Mouse (Mus musculus) ES-CJ7 (cell line): Measurements from ENCODE around the gene Hs6st3.
A peak's percentile ranks its signal among the peaks of the same experiment; 100 is the strongest.

Source experiments
- DNase-seq: peaks from one replicate; pipeline ENCODE4 v3.0.0; 2011; ENCODE audit warnings: low read depth, low spot score

The Hs6st3 gene

DNA sequence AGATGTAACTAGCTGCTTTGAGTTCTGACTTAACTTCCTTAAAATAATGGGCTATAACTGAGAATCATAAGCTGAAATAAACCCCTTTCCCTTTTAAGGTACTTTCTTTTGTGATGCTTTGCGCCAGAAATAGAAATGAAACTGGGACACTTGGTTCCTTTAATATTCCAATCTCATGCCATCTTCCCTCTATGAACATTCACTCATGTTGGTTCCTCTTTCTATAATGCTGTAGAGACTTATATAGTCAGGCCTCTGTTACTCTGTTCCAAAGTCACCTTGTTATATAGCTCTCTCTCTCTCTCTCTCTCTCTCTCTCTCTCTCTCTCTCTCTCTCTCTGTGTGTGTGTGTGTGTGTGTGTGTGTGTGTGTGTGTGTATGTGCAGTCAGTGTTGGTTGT, 504.7 kb downstream of the Hs6st3 start:
- no peak for DNase-seq

DNA sequence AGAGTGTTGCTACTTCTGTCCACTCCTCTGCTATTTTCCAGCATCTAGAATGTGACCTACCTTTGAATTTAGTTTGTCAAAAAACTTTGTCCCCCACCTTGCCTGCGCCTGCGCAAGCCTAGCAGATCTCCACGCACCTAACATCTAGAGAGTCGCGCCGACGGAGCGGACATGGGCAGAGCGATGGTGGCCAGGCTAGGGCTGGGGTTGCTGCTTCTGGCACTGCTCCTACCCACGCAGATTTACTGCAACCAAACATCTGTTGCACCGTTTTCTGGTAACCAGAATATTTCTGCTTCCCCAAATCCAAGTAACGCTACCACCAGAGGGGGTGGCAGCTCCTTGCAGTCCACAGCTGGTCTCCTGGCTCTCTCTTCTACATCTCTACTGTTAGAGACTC, 505.7 kb downstream of the Hs6st3 start:
- DNase-seq = no peak

DNA sequence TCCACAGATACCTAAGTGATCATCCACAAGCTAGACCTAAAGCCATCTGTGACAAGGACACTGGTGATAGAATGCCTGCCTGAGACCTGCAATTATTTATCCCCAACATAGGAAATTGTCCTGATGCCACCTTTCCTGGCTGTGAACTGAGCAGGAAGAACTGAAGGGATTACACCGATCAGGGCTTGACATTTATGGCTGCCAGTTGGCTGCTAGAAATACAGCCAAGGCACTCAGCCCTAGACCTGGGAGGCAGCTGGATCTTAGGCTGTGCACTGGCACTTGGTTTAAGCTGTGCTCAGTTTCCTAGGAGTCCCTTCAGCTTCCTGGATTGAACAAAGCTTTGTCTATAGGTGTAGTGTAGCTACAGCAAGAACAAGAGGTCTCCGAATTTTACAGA, 518.8 kb downstream of the Hs6st3 start:
- no peak for DNase-seq

DNA sequence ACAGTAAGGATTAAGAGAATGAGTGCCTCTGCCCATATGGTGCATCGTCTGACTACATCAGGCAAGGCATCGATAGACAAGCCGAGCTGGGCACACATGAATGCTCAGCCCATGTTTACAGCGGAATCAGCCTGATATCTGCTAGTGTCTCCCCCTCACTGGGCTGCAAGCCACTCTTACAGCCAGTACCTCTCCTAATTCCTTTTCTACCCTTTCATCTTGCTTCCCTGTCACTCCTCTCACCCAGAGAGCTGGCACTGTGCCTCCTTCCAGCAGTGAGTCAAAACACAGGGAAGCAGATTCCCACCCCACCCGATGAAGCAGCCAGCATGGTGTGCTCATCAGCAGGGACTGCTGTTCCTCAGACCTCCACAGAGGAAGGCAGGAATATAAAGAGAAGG, 527.6 kb downstream of the Hs6st3 start:
- no peak for DNase-seq

DNA sequence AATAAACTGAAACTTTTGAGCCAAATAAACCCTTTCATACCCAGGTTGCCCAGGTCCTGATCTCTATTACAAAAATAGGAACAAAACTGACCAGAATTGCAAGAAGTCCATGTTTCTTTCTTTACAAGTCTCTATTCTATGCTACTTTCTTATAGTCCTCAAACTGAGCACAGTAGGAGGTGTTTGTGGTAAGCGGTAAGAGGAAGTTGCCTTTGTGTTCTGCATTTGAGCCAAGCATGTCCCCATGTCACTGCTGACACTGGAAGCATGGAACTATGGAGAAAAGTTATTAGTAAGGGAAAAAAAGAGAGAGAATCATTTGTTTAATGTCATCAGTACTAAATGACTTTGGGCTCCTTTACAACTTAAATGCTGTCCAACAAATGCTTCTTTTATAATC, 529.3 kb downstream of the Hs6st3 start:
- DNase-seq = no peak

DNA sequence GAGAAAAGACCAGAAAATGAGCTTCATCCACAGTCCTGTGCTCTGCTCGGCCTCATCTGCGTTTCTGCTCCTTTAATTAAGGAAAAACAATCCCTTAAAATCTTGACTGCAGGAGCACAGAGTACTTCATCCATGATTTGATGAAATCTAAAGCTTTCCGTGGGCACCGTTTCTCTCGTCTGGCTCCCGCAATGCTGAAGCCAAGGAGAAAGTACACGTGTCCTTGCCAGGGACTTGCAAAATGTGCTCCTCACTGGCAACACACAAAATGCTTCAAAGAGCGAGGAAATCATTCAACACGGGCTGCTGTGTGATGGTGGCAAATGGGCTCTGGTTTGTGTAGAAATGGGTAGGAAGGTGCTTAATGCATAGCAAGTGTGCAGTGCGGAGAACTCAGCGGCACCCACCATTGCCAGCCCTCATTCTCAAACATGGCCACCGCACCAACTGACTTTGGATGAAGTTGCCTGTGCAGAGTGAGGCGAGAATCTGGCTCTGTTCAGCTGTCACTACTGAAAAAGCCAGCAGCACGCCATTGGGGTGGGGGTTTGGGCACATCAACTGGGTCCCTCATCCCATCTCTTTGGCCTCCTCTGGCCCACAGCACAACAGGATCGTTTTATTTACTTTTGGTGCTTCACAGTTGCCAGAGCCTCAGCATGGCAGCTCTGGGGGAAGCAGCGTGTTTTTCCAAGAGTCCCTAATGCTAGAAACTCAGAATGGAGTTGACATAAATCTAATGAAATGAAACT, 532.9 kb downstream of the Hs6st3 start:
- no peak for DNase-seq

DNA sequence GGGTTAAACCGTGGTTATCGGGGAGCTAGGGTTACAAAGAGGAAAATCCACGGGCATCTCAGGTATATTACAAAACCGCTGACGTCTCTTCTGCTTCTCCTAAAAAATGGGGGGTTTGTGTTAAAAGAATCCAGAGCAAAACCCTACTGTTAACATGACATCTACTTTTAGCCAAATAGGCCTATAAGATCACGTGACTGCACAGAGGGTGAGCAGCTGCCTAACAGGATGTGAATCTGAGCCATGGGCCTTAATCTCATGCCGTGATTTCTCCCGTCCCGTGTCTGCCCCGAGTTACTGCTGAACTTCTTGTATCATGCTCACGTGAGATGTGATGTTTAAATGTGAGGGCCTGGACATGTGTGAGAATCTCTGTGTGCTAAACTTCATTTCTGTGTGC, 540.4 kb downstream of the Hs6st3 start:
- no peak for DNase-seq

DNA sequence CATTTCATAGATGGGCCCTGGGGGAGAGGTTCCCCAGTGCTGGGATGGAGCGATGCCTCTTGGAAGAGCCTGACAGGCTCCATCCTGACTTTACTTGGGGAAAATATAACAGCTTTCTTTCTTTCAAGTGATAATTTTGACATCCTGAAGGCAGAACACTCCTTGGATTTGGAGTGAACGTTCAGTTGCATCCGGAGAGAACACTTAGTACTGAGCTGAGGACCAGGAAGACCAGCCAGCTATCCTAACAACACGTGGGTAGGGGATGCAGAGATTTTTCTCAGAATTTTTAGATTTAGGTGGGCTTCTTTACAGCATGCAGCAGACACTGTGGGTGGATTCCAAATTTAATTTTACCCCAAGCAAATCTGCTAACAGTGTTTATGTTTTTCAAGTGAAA, 541.9 kb downstream of the Hs6st3 start:
- DNase-seq = no peak

DNA sequence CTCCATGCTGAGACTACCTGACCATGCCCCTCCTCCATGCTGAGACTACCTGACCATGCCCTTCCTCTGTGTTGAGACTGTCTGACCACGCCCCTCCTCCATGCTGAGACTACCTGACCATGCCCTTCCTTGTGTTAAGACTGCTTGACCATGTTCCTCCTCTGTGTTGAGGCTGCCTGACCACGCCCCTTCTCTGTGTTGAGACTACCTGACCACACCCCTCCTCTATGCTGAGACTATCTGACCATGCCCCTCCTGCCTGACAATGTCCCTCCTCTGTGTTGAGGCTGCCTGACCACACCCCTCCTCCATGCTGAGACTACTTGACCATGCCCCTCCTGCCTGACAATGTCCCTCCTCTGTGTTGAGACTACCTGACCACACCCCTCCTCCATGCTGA, 549.7 kb downstream of the Hs6st3 start:
- peak; percentile 54 for DNase-seq

DNA sequence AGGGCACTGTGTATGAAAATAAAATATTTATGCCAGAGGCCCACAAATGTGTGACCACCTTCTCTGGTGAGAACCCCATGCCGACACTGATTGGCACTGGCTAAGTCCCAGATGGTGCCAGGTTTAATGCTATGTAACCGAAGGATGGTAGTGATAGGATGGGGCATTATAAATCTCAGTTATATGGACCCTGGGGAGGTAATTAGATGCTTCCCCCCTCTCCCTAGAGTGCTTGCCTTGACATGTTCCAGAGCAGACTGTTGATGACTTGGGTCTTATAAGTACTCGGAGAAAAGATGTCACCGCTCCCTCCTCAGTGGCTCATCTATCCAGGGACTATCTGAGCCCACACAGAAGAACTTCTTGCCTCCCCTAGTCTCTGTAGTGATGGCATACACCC, 561.8 kb downstream of the Hs6st3 start:
- DNase-seq = no peak

DNA sequence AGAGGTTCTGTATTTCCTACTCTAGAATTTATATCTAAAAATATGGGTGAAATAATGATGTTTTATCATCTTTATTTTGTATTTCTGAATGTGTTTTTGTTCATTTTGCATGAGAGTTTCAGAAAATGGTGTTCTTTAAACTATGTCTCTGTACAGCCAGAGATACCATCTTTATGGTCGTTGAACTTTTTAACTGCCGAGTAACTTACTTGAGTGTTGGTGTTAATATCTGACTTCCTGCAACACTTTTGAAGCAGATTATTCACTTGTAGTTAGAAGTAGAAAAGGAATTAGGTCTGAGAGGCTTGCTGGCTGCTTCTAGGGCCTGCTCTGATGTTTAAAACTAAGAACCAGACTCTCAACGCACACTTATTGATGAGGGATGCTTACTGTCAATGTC, 576.6 kb downstream of the Hs6st3 start:
- DNase-seq = no peak

DNA sequence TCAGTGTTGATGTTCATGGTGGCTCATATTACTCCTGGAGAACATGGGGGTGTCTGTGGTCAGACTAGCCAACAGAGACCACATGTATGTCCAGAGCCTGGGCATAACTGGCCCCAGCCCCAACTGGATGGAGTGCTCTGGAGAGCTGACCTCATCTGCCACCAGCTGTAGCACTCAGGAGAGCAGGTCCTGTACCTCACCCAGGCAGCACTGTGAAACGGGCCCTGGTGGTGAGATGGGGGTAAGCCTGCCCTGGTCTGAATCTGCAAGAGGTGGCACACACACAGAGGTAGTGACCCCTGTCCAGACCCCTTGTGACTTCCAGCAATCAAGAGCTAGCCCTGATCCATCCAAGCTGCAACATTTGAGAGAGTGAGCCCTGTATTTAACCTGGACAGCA, 579.2 kb downstream of the Hs6st3 start:
- DNase-seq = no peak

DNA sequence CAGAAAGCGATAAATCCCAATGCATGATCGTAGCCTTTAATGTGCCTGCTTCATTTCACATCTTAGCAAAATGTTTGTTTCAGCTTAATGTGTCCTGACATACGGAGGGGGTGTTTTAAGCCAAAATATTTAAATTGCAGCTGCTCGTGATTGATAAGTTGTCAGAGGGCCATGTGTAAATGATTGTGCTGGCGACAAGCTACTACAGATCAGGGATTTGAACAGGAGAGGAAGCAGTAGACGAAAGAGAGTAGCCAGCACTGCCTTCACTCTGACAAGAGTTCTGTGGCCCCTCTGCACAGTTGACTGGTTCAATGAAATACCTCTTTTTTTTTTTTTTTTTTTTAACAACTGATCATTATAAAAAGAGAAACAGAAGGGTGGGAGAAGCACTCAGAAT, 587.0 kb downstream of the Hs6st3 start:
- no peak for DNase-seq

DNA sequence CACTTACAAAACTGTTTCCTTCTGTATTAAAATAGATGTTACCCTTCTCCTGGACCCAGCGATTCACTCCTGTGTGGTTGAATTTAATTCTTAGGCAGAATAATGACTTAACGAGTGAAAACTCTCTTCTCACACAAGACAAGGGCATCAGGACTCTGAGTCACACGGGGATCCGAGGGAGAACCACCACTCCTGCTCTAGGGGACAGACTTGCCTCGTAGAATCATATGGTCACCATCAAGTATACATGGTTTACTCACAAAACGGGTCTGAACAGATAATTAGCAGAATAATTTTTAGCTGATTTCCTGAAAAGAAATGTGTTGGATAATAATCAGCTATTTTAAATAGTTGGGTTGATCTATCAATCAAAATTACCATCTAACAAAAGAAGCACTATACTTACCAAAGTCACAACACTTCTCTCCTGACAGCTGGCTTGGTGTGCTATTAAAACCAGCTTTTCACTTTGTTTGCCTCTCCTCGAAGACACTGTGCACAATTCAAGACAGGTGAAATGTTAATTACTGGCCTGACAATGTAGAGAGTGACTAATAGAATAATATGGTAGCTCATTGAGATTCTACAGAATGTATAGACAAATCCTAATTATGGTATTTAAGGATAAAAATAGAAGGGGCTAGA, 593.4 kb downstream of the Hs6st3 start:
- DNase-seq = no peak

DNA sequence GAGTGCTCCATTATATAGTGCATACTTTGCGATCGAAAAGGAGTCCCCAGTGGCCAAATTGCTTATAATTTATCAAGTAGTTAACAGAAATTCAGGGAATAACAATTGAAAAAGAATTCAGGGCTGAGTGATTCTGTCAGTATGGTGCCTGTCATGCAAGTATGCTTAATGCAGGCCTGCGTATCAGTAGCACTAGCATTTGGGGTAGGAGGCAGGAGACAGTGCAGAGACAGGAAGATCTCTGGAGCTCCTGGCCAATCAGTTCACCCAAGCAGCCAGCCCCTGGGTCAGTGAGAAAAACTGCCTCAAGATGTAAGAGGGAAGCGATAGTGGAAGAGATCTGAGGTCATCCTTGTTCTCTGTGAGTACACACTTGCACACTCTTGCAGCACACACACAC, 594.1 kb downstream of the Hs6st3 start:
- DNase-seq = no peak

DNA sequence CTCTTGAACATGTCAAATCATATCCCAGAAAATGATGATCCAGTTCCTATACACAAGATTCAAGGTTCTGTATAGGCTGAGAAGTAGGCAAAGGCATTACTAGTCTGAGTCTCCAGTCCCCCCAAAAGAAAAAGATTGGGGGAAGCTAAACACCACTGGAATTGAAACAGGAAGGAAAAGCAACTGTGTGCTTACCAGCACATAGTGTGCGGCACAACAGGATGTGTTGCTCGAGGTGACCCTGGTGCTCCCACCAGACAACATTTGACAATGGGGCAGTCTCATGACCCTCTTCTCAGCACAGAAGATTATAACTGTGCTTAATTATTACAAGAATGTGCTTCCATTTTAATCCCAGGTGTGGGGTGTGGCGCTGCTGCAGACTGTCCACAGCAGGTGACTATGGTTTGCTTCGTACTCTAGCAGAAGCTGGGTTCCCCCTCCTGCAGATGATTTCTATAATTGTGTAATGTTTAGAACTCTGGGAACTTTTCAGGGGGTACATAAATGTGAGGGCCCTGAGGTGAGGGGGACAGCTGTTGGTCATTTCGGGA, 599.3 kb downstream of the Hs6st3 start:
- no peak for DNase-seq

DNA sequence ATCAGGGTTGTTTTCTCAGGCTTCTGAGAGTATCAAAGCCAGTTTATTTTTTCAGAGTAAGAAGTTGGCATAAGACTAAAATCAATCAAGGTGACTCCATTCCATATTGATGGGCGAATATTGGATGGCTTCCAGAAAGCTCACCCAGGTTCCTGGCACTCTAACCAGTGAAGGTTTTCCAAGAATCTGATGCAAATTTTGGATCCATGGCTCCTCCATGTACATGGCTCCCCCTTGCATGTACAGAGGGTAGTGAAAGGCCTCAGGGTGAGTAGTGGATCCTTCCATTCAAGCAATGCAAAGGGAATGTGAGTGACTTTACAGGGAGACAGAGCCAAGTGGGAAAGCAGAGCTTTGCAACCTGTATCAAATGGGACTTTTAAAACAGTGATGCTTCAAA, 603.6 kb downstream of the Hs6st3 start:
- DNase-seq = no peak

DNA sequence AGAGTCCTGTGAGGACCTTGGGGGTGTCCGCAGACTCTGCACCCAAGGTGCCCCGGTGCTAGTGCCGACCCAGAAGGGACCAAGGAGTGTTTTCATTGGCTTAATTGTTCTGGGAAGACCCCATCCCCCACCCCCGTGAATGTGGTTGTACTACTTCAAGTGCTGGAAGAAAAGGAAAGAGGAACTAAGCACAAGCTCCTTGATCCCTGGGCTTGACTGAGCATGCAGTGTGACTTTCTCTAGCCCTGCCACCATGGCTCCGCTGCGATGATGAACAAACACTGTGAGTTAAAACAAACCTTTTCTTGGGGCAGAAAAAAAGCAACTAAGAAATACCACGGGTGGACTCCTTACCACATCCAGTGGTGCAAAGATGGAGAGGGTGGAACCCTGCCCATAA, 623.2 kb downstream of the Hs6st3 start:
- no peak for DNase-seq

DNA sequence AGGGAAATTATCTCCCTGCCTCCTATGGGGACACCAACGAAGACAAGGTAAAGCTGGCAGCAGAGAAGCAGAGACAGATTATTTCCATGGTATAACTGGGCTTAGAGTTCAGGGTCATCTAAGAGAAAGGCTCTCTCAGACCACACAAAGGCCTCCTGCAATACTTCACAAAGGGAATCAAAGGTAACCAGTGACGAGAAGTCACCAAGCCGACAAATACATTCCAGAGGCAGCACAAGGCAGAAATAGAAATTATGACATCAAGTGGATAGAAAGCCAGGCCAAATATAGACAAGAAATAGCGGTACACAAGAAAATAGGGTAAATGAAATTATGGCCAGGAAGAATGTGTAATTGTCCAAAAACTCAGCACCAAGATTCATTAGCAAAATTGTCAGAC, 633.9 kb downstream of the Hs6st3 start:
- DNase-seq = no peak

DNA sequence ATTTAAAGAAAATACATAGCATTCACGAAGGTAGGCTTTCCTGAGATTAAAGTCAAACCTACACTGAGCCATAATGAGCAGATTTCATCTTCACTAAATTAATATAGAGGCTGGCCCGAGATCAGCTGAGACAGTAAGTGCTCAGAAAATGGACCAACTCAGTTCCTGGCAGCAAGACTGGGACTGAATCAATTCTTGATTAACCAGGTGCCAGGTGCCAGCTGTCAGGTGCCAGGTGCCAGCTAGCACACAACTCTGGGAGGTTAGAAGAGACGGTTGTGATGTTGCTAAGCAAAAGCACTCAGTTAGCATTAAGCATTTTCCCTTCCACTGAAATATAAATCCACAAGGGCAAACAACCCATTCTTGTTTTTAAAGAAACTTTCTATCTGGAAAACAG, 638.1 kb downstream of the Hs6st3 start:
- DNase-seq = no peak

DNA sequence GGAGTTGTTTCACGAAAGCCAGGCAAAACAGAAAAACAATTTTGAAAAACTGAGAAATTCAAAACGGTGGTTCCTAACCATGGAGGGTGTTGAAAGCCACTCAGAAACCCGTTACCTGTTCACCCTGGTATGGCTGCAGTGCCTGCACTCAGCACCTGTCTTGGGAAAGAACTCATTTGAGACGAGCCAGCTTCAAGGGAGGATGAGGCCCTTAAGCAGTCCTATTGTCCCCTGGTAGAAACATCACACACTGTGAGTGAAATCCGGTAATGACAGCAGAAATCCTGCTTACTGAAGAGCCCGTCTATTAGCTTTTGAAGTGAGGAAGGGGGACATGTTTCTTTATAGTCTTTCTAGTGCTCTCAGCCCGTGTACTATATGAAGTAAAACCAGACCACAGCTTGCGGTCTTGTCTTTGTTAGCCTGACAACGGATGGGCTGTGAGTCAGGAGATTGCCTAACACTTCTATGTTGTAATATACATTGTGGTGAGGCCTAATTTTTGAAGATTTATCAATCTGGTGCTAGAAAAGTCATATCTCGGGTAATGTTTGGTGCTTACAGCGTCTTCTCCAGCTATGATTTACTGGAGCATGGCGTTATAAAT, 641.9 kb downstream of the Hs6st3 start:
- DNase-seq = no peak

DNA sequence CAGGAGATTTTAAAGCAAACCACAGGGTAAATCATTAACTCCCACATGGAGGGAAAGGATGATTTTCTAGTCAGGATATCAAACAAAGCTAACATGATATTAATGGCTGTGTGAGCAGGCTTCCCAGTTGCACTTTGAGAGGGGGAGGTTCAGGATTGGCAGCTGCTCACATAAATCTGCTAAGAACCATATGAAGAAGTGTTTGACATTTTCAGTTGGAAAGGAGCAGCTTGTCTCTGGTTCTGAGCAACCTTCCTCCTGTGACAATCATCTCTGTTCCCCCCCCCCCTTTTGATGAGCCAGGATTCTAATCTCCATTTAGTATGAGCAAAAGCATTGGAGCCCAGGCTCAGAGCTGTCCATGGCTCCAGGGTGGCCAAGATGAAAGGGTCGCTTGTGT, 643.0 kb downstream of the Hs6st3 start:
- DNase-seq = no peak

DNA sequence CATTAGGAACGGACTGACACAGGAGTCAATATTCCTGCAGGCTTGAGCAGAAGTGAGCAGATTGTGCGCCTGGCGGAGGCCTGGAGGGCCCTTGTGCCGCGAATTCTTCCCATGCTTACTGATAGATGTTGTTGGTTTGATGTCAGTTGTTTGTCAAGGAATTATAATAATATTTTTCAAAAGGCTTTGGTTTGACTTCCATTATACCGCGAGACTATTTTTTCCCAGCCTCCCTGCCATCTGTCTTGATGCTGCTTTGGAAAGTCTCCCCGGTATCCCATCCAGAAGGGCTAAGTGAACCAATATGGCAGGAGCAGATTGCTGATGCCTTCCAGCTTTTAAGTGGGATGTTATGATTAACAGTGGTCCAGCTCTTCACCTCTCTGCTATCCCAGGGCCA, 651.3 kb downstream of the Hs6st3 start:
- DNase-seq = no peak
